Mouse (Mus musculus): ENCODE measurements around the gene Arpp19.

Gene Arpp19

DNA sequence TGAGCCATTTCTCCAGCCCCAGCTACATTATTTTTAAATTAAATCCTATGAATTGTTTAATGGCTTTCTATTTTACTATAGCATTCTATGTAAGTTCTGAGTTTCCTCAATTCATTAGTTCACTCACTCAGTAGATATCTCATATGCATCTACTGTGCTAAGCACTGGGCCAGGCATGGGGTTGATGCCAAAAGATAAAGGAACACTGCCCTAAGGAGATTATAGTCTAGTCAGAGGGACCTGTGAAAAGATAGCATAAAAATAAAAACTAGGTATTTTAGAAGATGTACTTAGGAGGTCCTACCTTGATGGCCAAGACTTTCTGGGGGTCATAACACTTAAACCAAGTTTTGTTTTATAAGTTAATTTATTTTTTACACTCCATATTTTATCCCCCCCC lies 64.7 kb downstream of the Arpp19 start:
- no peak for DNase-seq (ENCODE audit: low spot score)

All from embryo, embryonic 10.5 days (tissue).